Mouse (Mus musculus): ENCODE results near the gene Sort1.
A peak's percentile ranks its signal among the peaks of the same experiment; 100 is the strongest.
"Not testable (repeated sequence)": the region's sequence is repeated elsewhere in the genome, so short reads cannot be mapped to it uniquely, and the experiment has no call there.

The Sort1 gene

GRCm38 (mm10) chr3:108283781-108284601, at the start of gene Sort1:
Gene Sort1, plus strand, starts transcription at chr3:108284082.
- peak; percentile 85 for DNase-seq (ENCODE audit: low read depth, low spot score)

DNA sequence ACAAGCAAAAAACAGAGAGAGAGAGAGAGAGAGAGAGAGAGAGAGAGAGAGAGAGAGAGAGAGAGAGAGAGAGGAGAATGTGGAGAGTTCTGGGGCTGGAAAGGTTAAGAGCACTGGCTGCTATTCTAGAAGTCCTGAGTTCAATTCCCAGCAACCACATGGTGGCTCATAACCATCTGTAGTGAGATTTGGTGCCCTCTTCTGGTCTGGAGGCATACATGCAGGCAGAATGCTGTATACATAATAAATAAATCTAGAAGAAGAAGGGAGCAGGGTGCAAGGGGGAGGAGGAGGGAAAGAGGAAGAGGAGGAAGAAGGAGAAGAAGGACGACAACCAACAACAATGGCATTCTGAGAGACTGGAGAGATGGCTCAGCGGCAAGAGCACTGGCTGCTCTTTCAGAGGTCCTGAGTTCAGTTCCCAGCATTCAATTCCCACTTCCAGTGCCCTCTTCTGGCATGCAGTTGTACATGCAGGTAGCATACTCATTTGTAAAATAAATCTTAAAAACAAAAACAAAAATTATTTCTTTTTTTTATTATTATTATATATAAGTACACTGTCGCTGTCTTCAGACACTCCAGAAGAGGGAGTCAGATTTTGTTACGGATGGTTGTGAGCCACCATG, 46.3 kb upstream of the Sort1 start:
- not testable (repeated sequence) for DNase-seq (ENCODE audit: low read depth, low spot score)

DNA sequence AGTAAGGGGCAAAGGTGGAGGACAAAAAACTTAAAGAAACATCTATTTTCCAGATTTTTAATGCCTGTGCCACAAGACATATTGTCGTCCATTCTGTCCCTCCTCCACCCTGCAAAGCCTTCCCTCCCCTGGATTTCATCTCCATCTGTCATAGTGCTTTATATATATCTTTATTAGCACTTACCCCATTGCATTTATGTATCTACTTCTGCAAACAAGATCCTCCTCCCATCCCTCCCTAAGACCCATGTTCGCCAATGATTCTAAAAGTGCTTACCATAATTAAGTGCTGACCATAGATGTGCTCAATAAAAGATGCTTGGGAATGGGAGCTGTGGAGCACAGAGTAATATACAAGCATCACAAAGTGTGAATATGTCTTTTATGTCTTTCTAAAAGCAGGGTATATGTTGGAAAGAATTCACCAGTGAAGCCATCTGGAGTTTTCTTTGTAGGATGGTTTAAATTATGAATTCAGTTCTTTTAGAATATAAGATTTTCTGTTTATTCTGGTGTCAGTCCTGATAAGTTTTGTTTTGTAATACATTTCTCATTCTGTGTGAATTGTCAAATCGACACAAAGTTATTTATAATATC, 42.5 kb upstream of the Sort1 start:
- no peak for DNase-seq (ENCODE audit: low read depth, low spot score)

- no peak for DNase-seq (ENCODE audit: low read depth, low spot score)
Observed at GRCm38 (mm10) chr3:108246857-108247256, 37.0 kb upstream of the Sort1 start.

DNA sequence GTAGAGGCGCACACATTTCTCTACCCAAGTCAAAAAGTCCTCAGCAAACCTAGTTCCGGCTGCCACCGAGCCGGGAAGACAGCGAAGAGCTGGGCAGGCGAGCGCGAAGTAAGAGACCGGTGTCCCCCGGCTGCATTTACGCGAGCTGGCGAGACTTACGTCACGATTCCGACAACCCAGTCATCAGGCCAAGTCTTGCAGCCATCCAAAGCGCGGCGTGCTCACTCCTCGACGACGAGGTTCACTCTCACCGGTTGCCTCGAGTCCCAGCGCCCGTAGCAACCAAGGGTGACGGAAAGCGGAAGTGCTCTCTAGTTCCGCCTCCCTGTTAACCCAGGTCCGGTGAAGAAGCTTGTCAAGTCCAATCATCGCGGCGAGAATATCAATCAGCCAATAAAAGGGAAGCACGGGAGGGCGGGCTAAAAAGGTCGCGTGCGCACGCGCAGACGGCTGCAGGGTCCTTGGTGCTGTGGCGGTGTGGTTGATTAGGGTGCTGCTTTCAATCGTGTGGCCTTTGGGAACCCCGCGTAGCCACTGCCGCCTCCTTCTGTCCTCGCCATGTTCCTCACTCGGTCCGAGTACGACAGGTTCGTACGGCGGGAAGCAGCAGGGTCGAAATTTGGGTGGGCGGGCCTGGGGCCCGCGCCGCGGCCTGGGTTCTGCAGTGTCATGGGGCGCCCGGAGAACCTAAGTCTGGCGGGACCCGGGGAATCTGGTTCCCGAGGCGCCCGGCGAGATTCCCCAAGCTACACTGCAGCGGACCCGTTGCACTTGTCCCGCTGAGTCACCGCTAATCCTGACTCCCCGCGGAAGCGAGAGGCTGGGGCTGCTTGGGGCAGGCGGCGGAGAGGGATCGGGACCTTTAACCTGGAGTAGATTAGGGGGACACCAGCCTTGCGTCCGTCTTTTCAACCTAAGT, 26.9 kb upstream of the Sort1 start, which contains the start of gene Psma5:
Gene Psma5 (plus strand): TSS at position 208 of the 919 bp plus-strand sequence.
- peak; percentile 97 for DNase-seq (ENCODE audit: low read depth, low spot score)

DNA sequence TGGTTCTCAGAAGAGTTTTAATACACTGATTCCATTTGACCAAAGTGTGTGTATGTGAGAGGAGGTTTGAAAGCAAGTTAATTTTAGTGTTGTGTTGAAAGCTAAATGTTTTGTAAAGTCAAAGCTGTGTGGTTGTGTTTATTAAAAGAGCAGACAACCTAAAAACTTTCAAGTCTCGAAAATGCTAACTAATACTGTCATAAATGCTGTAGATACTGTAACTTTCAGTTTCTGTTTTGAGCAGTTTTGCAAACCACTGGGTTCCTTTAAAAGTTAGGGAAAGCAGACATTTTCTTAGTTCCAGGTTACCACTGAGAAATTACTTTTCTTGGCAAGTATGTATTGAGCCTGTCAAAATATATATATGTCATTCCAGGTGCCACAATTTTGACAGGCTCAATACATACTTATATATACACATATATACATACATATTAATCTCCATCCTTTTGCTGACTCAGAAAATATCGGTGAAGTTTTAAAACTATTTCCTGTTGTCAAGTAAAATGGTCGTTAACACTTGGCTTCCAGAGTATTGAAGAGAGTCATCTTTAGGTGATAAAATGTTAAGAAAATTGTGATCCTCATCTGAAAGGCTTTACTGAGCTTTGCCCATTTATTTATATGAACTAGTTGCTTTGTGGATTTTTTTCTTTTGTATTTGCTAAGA, 25.9 kb upstream of the Sort1 start:
- DNase-seq (ENCODE audit: low read depth, low spot score), result no peak

- no peak for DNase-seq (ENCODE audit: low read depth, low spot score)
Observed at GRCm38 (mm10) chr3:108259319-108259718, 24.6 kb upstream of the Sort1 start.

DNA sequence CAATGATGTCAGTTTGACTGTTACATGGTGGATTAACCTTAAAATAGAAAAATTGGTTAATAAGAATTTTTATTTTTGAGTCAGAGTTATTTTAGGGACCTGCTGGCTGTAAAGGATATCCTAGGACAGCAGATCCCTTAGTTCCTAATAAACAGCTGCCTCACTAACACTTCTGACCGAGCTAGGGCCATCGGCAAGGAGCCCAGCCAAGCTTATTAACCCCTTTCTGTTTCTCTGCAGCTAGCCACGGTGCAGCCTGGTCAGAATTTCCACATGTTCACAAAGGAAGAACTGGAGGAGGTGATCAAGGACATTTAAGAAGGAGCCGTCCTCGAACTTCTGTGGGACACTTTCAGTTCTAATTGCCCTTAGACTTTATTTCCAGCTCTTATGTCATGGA, 4.4 kb upstream of the Sort1 start:
- not testable (repeated sequence) for DNase-seq (ENCODE audit: low read depth, low spot score)

DNA sequence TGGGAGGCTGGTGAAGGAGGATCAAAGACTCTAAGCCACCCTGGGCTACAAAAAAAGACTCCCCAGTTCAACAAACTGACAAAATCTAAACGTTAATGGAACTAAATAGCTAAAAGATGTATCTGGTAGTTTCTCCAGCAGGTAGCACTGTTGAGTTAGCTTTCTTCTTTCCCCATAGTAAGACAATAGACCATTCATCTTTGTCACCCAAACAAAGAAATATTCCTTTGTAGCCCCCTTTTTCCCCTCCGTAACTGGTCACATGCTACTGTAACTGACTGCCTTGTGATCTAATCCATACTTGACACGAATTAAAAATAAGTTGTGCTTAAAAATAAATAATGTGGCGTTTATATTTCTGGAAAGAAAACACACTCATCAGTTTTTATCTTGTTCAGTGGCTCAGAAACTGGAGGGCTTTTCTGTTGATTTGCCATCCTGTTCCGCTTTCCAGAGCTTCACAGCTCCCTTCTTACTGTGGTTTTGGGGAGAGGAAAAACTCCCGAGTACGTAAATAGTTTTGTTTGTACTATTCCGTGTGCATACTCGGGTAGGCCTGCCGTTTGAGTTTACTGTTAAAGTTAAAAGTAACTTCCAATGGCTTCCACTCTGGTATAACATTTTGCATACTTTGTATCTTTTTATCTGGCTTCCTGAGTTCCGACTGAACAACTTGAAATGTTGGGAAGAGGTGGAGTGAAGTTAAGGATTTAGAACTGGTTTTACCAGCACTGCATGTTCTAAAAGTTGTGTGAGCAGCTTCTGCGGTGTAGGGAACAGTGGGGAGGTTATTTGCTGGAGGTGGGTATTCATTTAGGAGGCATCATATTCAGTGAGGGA, 1.3 kb upstream of the Sort1 start:
- DNase-seq (ENCODE audit: low read depth, low spot score), result peak; percentile 60

- DNase-seq (ENCODE audit: low read depth, low spot score), result no peak
Observed at GRCm38 (mm10) chr3:108283241-108283561, 681 bp upstream of the Sort1 start.

GRCm38 (mm10) chr3:108285078-108285711, 1.3 kb downstream of the Sort1 start:
- no peak for DNase-seq (ENCODE audit: low read depth, low spot score)

DNA sequence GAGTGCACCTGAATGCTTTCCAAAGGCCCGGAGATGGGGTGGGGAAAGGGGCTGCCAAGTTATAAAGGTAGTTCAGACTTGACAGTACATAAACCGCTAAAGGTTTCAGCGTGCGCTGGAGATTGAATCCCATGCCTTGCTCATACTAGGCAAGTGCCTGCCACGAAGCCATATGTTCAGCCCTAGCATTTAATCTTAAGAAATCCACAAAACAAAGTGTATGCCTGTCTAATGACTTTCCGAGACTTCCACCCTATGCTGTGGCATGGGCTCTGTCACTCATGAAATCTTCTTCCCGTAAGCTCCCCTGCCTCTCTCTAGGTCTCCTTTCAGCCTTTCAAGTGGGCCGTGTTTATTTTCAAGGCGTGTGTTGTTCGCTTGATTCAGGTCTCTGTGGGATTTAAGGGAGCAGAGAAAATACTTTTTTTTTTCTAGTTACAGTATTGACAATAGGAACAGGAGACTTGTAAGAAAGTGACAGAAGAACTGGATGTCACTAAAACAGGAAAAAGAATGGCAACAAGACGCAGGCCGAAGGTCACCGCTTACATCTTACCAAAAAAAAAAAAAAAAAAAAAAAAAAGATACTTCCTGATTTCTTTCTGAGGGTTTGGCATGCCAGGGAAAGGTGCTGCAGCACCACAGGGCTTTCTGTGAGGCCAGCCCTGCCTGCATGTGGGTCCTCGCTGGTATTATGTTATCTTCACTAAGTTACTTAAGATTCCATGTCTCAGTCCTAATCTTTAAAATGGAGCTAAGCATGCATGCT, 3.0 kb downstream of the Sort1 start:
- no peak for DNase-seq (ENCODE audit: low read depth, low spot score)

GRCm38 (mm10) chr3:108287811-108288805, 4.2 kb downstream of the Sort1 start:
- DNase-seq (ENCODE audit: low read depth, low spot score), result no peak

DNA sequence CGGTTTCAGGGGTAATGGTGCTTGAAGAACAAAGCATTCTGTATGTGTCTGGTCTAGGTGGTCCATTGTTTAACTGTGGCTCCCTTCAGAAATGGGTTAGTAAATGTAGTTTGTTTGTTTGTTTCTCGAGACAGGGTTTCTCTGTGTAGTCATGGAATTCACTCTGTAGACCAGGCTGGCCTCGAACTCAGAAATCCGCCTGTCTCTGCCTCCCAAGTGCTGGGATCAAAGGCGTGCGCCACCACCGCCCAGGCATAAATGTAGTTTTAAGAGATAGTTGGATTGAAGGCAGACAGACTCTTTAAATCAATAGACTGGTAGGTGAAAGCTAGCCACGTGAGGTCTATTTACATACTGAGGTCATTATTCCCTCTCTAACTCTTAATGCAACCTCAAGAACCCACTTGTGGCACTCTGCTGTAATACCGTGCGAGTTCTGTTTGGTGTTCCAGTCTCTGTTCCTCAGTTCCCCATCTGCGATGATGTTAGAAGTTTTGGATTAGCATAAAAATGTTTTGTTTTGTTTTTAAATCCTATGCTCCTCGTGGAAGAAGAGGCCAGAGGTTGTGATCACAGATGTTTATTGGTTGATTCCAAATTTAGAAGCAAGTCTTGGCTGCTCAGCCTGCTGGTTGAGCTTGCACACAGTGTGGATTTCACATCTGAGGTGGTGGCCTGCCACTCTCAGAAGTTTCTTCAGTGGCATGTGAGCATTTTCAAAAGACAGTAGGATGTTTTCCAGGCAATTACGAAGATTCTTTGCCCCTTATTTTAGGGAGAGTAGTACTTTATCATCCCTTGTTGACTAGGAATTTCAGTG, 5.6 kb downstream of the Sort1 start:
- DNase-seq (ENCODE audit: low read depth, low spot score), result no peak

- DNase-seq (ENCODE audit: low read depth, low spot score), result no peak
Observed at GRCm38 (mm10) chr3:108291036-108291799, 7.3 kb downstream of the Sort1 start.

GRCm38 (mm10) chr3:108294398-108294797, 10.5 kb downstream of the Sort1 start:
- no peak for DNase-seq (ENCODE audit: low read depth, low spot score)
